Mouse (Mus musculus): Measurements from ENCODE around the gene Defb5. TPM values are rescaled to one million over a fixed set of nuclear protein-coding genes. Genes with fewer than 3 reads are reported as not detected.
"Not testable (repeated sequence)": the region's sequence is repeated elsewhere in the genome, so short reads cannot be mapped to it uniquely, and the experiment has no call there.

The Defb5 gene
- polyA plus RNA-seq (2015; fragmentation: Nextera tagmentation; extraction: Ambion mirVana) = not detected in 2 replicates

GRCm38 (mm10) chr8:19247280-19247679 lies at the start of gene Defb5:
Gene Defb5 (plus strand): TSS chr8:19247580.
- DNase-seq (no peak), ATAC-seq (no peak)
- Histone ChIP-seq H3K27ac (ENCODE audit: low read depth) (no peak within 1 kb of the TSS), H3K4me3 (ENCODE audit: low read depth, low read length) (no peak within 1 kb of the TSS), H3K9me3 (ENCODE audit: low read length) (no peaks in the 10 kb centered on the region), H3K9ac (replicated peaks) (no peak within 1 kb of the TSS), H3K4me2 (ENCODE audit: low read depth, low read length) (no peak within 1 kb of the TSS), H3K36me3 (replicated peaks; ENCODE audit: insufficient read depth, low read length) (no peaks in the 10 kb centered on the region), H3K4me1 (ENCODE audit: insufficient read depth) (no peaks in the 10 kb centered on the region), H3K27me3 (ENCODE audit: insufficient read depth, low read length) (no peaks in the 10 kb centered on the region)
- TF ChIP-seq CTCF (IDR thresholded peaks at IDR 0.05; ENCODE audit: low read depth) (no peak), EP300 (IDR thresholded peaks at IDR 0.05; ENCODE audit: low read depth) (no peak)
- WGBS (ENCODE audit: insufficient replicate concordance) = 80% methylated on average over 5 of the region's 5 CpGs

GRCm38 (mm10) chr8:19225161-19225560 lies 22.2 kb upstream of the Defb5 start, which contains the start of gene Defb6:
Gene Defb6 (plus strand): TSS chr8:19225478.
- Histone ChIP-seq H3K4me3 (ENCODE audit: low read depth, low read length) (no peak within 1 kb of the TSS), H3K4me1 (ENCODE audit: insufficient read depth) (no peaks in the 10 kb centered on the region), H3K9me3 (ENCODE audit: low read length) (no peaks in the 10 kb centered on the region), H3K9ac (replicated peaks) (no peak within 1 kb of the TSS), H3K27ac (ENCODE audit: low read depth) (no peak within 1 kb of the TSS), H3K4me2 (ENCODE audit: low read depth, low read length) (no peak within 1 kb of the TSS), H3K27me3 (ENCODE audit: insufficient read depth, low read length) (no peaks in the 10 kb centered on the region), H3K36me3 (replicated peaks; ENCODE audit: insufficient read depth, low read length) (no peaks in the 10 kb centered on the region)
- WGBS (ENCODE audit: insufficient replicate concordance) = 68% methylated on average over 1 of the region's 1 CpGs
- no peak for TF ChIP-seq EP300 (IDR thresholded peaks at IDR 0.05; ENCODE audit: low read depth)
- TF ChIP-seq CTCF (IDR thresholded peaks at IDR 0.05; ENCODE audit: low read depth) = no peak
- DNase-seq (no peak), ATAC-seq (no peak)

GRCm38 (mm10) chr8:19238101-19238500 lies 9.3 kb upstream of the Defb5 start:
- Histone ChIP-seq H3K4me2 (ENCODE audit: low read depth, low read length) (no peak overlapping the region), H3K4me3 (ENCODE audit: low read depth, low read length) (no peak overlapping the region), H3K9ac (replicated peaks) (no peak overlapping the region), H3K36me3 (replicated peaks; ENCODE audit: insufficient read depth, low read length) (no peaks in the 10 kb centered on the region), H3K4me1 (ENCODE audit: insufficient read depth) (no peaks in the 10 kb centered on the region), H3K9me3 (ENCODE audit: low read length) (no peaks in the 10 kb centered on the region), H3K27ac (ENCODE audit: low read depth) (no peak overlapping the region), H3K27me3 (ENCODE audit: insufficient read depth, low read length) (no peaks in the 10 kb centered on the region)
- DNase-seq (no peak), ATAC-seq (no peak)
- no peak for TF ChIP-seq EP300 (IDR thresholded peaks at IDR 0.05; ENCODE audit: low read depth)
- no peak for TF ChIP-seq CTCF (IDR thresholded peaks at IDR 0.05; ENCODE audit: low read depth)
- WGBS (ENCODE audit: insufficient replicate concordance) = 48% methylated on average over 1 of the region's 1 CpGs

- no peak within 1 kb of the TSS for H3K4me2 ChIP-seq (ENCODE audit: low read depth, low read length)
- ATAC-seq = no peak
- H3K9me3 ChIP-seq (ENCODE audit: low read length) = no peaks in the 10 kb centered on the region
Measured at GRCm38 (mm10) chr8:19239616-19240015, 7.8 kb upstream of the Defb5 start, which contains the start of gene Defb46. Gene Defb46 (plus strand): TSS chr8:19239916.

GRCm38 (mm10) chr8:19258136-19258535 lies 10.8 kb downstream of the Defb5 start:
- no peaks in the 10 kb centered on the region for H3K4me1 ChIP-seq (ENCODE audit: insufficient read depth)
- DNase-seq (no peak), ATAC-seq (no peak)
- H3K4me2 ChIP-seq (ENCODE audit: low read depth, low read length) = no peak overlapping the region
- no peak overlapping the region for H3K4me3 ChIP-seq (ENCODE audit: low read depth, low read length)
- H3K36me3 ChIP-seq (replicated peaks; ENCODE audit: insufficient read depth, low read length) = no peaks in the 10 kb centered on the region
- H3K27me3 ChIP-seq (ENCODE audit: insufficient read depth, low read length) = no peaks in the 10 kb centered on the region
- H3K9ac ChIP-seq (replicated peaks) = no peak overlapping the region
- no peaks in the 10 kb centered on the region for H3K9me3 ChIP-seq (ENCODE audit: low read length)
- TF ChIP-seq CTCF (IDR thresholded peaks at IDR 0.05; ENCODE audit: low read depth) = no peak
- no peak for TF ChIP-seq EP300 (IDR thresholded peaks at IDR 0.05; ENCODE audit: low read depth)
- no peak overlapping the region for H3K27ac ChIP-seq (ENCODE audit: low read depth)

More at GRCm38 (mm10) chr8:19239616-19240015, 7.8 kb upstream of the Defb5 start, which contains the start of gene Defb46:
- Histone ChIP-seq H3K4me1 (ENCODE audit: insufficient read depth) (no peaks in the 10 kb centered on the region), H3K27me3 (ENCODE audit: insufficient read depth, low read length) (no peaks in the 10 kb centered on the region), H3K4me3 (ENCODE audit: low read depth, low read length) (no peak within 1 kb of the TSS), H3K9ac (replicated peaks) (no peak within 1 kb of the TSS), H3K36me3 (replicated peaks; ENCODE audit: insufficient read depth, low read length) (no peaks in the 10 kb centered on the region), H3K27ac (ENCODE audit: low read depth) (no peak within 1 kb of the TSS)
- WGBS (ENCODE audit: insufficient replicate concordance) = 70% methylated on average over 2 of the region's 2 CpGs
- no peak for DNase-seq
- TF ChIP-seq EP300 (IDR thresholded peaks at IDR 0.05; ENCODE audit: low read depth) (no peak), CTCF (IDR thresholded peaks at IDR 0.05; ENCODE audit: low read depth) (no peak)

GRCm38 (mm10) chr8:19259667-19260066 lies 12.3 kb downstream of the Defb5 start:
- no peak overlapping the region for H3K4me3 ChIP-seq (ENCODE audit: low read depth, low read length)
- no peak for TF ChIP-seq EP300 (IDR thresholded peaks at IDR 0.05; ENCODE audit: low read depth)
- TF ChIP-seq CTCF (IDR thresholded peaks at IDR 0.05; ENCODE audit: low read depth) = no peak
- no peak for ATAC-seq
- WGBS (ENCODE audit: insufficient replicate concordance) = 40% methylated on average over 3 of the region's 3 CpGs
- H3K4me2 ChIP-seq (ENCODE audit: low read depth, low read length) = no peak overlapping the region
- no peaks in the 10 kb centered on the region for H3K36me3 ChIP-seq (replicated peaks; ENCODE audit: insufficient read depth, low read length)
- H3K9me3 ChIP-seq (ENCODE audit: low read length) = no peaks in the 10 kb centered on the region
- no peak for DNase-seq
- H3K9ac ChIP-seq (replicated peaks) = no peak overlapping the region
- no peaks in the 10 kb centered on the region for H3K4me1 ChIP-seq (ENCODE audit: insufficient read depth)
- no peak overlapping the region for H3K27ac ChIP-seq (ENCODE audit: low read depth)
- H3K27me3 ChIP-seq (ENCODE audit: insufficient read depth, low read length) = no peaks in the 10 kb centered on the region

GRCm38 (mm10) chr8:19293060-19293459 lies 45.7 kb downstream of the Defb5 start, which contains the start of gene Defb3:
Gene Defb3 (plus strand): TSS chr8:19293360.
- not testable (repeated sequence) for H3K36me3 ChIP-seq (replicated peaks; ENCODE audit: insufficient read depth, low read length); H3K4me2 ChIP-seq (ENCODE audit: low read depth, low read length); H3K9me3 ChIP-seq (ENCODE audit: low read length); DNase-seq; H3K4me1 ChIP-seq (ENCODE audit: insufficient read depth); H3K4me3 ChIP-seq (ENCODE audit: low read depth, low read length); H3K27ac ChIP-seq (ENCODE audit: low read depth); H3K9ac ChIP-seq (replicated peaks); ATAC-seq; H3K27me3 ChIP-seq (ENCODE audit: insufficient read depth, low read length)
- WGBS (ENCODE audit: insufficient replicate concordance) = 51% methylated on average over 2 of the region's 2 CpGs

- H3K4me2 ChIP-seq (ENCODE audit: low read depth, low read length); H3K4me1 ChIP-seq (ENCODE audit: insufficient read depth); H3K36me3 ChIP-seq (replicated peaks; ENCODE audit: insufficient read depth, low read length); H3K9me3 ChIP-seq (ENCODE audit: low read length); H3K27me3 ChIP-seq (ENCODE audit: insufficient read depth, low read length); ATAC-seq; H3K9ac ChIP-seq (replicated peaks); DNase-seq; H3K27ac ChIP-seq (ENCODE audit: low read depth); H3K4me3 ChIP-seq (ENCODE audit: low read depth, low read length): not testable (repeated sequence)
- WGBS (ENCODE audit: insufficient replicate concordance) = 53% methylated on average over 3 of the region's 3 CpGs
Measured at GRCm38 (mm10) chr8:19298361-19298760, 51.0 kb downstream of the Defb5 start.

Measured in liver, postnatal 0 days (tissue).